Mouse (Mus musculus) neural tube, embryonic 11.5 days (tissue): ENCODE measurements around the gene Slc45a3. TPM values are rescaled to one million over a fixed set of nuclear protein-coding genes. Genes with fewer than 3 reads are reported as not detected.

ENCODE experiments used
- ATAC-seq: fragments of 200-750 bp; cut with Nextera tagmentation; 2 replicates; pipeline ENCODE4 v1.8.0; 2017; ENCODE audit warnings: moderate number of reproducible peaks, mild to moderate bottlenecking, moderate TSS enrichment, moderate library complexity; ENCODE audit not compliant: insufficient read depth, low FRiP score, low TSS enrichment
- DNase-seq: peaks from one replicate; pipeline ENCODE4 v3.0.0-alpha.2; 2015; ENCODE audit warnings: low spot score
- H3K27ac ChIP-seq: fragments of 300-500 bp; sonication (generic); 2 replicates; pipeline ENCODE4 v1.5.1; 2014; ENCODE audit warnings: low read depth, mild to moderate bottlenecking, low read length
- H3K27me3 ChIP-seq: fragments of 300-500 bp; sonication (generic); 2 replicates; pipeline ENCODE4 v1.6.1; 2014; ENCODE audit warnings: mild to moderate bottlenecking, low read length, mixed read lengths; ENCODE audit not compliant: control insufficient read depth, insufficient read depth
- H3K36me3 ChIP-seq: fragments of 300-500 bp; sonication (generic); 2 replicates; pipeline ENCODE4 v1.6.1; 2014; ENCODE audit warnings: mild to moderate bottlenecking, low read length, moderate library complexity, mixed read lengths; ENCODE audit not compliant: control insufficient read depth, insufficient read depth
- H3K4me1 ChIP-seq: fragments of 300-500 bp; sonication (generic); 2 replicates; pipeline ENCODE4 v1.6.1; 2014; ENCODE audit warnings: low read length, mixed read lengths; ENCODE audit not compliant: control insufficient read depth, insufficient read depth
- H3K4me2 ChIP-seq: fragments of 300-500 bp; sonication (generic); 2 replicates; pipeline ENCODE4 v1.6.1; 2014; ENCODE audit warnings: low read depth, mild to moderate bottlenecking, moderate library complexity
- H3K4me3 ChIP-seq: fragments of 300-500 bp; sonication (generic); 2 replicates; pipeline ENCODE4 v1.5.1; 2014; ENCODE audit warnings: low read depth, low read length
- H3K9ac ChIP-seq: fragments of 300-500 bp; sonication (generic); 2 replicates; pipeline ENCODE4 v1.6.1; 2014; ENCODE audit warnings: mild to moderate bottlenecking, low read length
- H3K9me3 ChIP-seq: fragments of 300-500 bp; sonication (generic); 2 replicates; pipeline ENCODE4 v1.6.1; 2016; ENCODE audit warnings: low read length; ENCODE audit not compliant: control insufficient read depth
- WGBS: fragments of 180-500 bp; shearing (Covaris S2); extraction: QIAGEN DNeasy Blood & Tissue Kit; methylation state at CpG from one replicate; pipeline ENCODE4 v1.1.7; 2014; 5-methylcytosine and 5-hydroxymethylcytosine counted together
- polyA plus RNA-seq: library from polyadenylated mRNA; unstranded; fragments of >200 nt; fragmentation: Nextera tagmentation; extraction: Ambion mirVana; gene quantifications from 2 replicates; pipeline ENCODE4 v1.2.1, GENCODE M21; 2014

Slc45a3 gene
- polyA plus RNA-seq = 11.8 TPM in 2 replicates

- Histone ChIP-seq H3K4me2 (peak within 1 kb of the TSS; percentile 96), H3K4me3 (peak within 1 kb of the TSS; percentile 85), H3K36me3 (no peaks in the 10 kb centered on the region), H3K9ac (peak within 1 kb of the TSS; percentile 88), H3K27me3 (0 out of 2 replicates have a peak, but pooled peaks cover 9% of the 10 kb centered on the region), H3K4me1 (peaks cover 15% of the 10 kb centered on the region), H3K27ac (no peak within 1 kb of the TSS), H3K9me3 (no peaks in the 10 kb centered on the region)
- WGBS = under 1% methylated on average over 33 of the region's 35 CpGs
- DNase-seq (peak; percentile 48), ATAC-seq (peak; percentile 42)
These were observed at the start of gene Slc45a3 for GRCm38 (mm10) chr1:131962606-131963084. TSS of gene Slc45a3 (plus strand) at chr1:131962967.

GRCm38 (mm10) chr1:131917634-131918033 is 45.1 kb upstream of the Slc45a3 start:
- no peak overlapping the region for H3K4me2 ChIP-seq
- H3K4me3 ChIP-seq = no peak overlapping the region
- H3K27me3 ChIP-seq = no peaks in the 10 kb centered on the region
- no peaks in the 10 kb centered on the region for H3K9me3 ChIP-seq
- no peaks in the 10 kb centered on the region for H3K4me1 ChIP-seq
- peaks cover 6% of the 10 kb centered on the region; the same call in 1 of the 2 replicates for H3K36me3 ChIP-seq
- DNase-seq = no peak
- no peak for ATAC-seq
- no peak overlapping the region for H3K9ac ChIP-seq
- H3K27ac ChIP-seq = no peak overlapping the region
- WGBS = 89% methylated on average over 6 of the region's 6 CpGs

- no peak overlapping the region for H3K4me2 ChIP-seq
- 100% methylated on average over 2 of the region's 2 CpGs for WGBS
- no peak overlapping the region for H3K27ac ChIP-seq
- no peak for ATAC-seq
- H3K27me3 ChIP-seq = no peaks in the 10 kb centered on the region
- H3K9me3 ChIP-seq = no peaks in the 10 kb centered on the region
- H3K9ac ChIP-seq = no peak overlapping the region
- H3K36me3 ChIP-seq = peaks cover 6% of the 10 kb centered on the region; the same call in 1 of the 2 replicates
- DNase-seq = no peak
- no peaks in the 10 kb centered on the region for H3K4me1 ChIP-seq
- no peak overlapping the region for H3K4me3 ChIP-seq
These were observed 43.7 kb upstream of the Slc45a3 start for GRCm38 (mm10) chr1:131919052-131919451.

- peaks cover 17% of the 10 kb centered on the region for H3K36me3 ChIP-seq
- 97% methylated on average over 3 of the region's 3 CpGs for WGBS
These were observed 40.7 kb upstream of the Slc45a3 start for GRCm38 (mm10) chr1:131922100-131922499.

GRCm38 (mm10) chr1:131933471-131933870 is 29.3 kb upstream of the Slc45a3 start:
- H3K27me3 ChIP-seq = no peaks in the 10 kb centered on the region
- DNase-seq (no peak), ATAC-seq (no peak)
- no peaks in the 10 kb centered on the region for H3K9me3 ChIP-seq
- no peak overlapping the region for H3K4me3 ChIP-seq
- H3K36me3 ChIP-seq = peaks cover 20% of the 10 kb centered on the region; the same call in 1 of the 2 replicates
- no peak overlapping the region for H3K4me2 ChIP-seq
- H3K9ac ChIP-seq = no peak overlapping the region
- no peak overlapping the region for H3K27ac ChIP-seq
- no peaks in the 10 kb centered on the region for H3K4me1 ChIP-seq
- 82% methylated on average over 2 of the region's 2 CpGs for WGBS

More at GRCm38 (mm10) chr1:131922100-131922499, 40.7 kb upstream of the Slc45a3 start:
- H3K4me1 ChIP-seq = no peaks in the 10 kb centered on the region
- H3K4me3 ChIP-seq = no peak overlapping the region
- ATAC-seq (no peak), DNase-seq (no peak)
- no peak overlapping the region for H3K9ac ChIP-seq
- no peaks in the 10 kb centered on the region for H3K9me3 ChIP-seq
- H3K27ac ChIP-seq = no peak overlapping the region
- H3K4me2 ChIP-seq = no peak overlapping the region
- H3K27me3 ChIP-seq = no peaks in the 10 kb centered on the region

GRCm38 (mm10) chr1:131937659-131938305 is 25.0 kb upstream of the Slc45a3 start:
- H3K9ac ChIP-seq = no peak overlapping the region
- 67% methylated on average over 6 of the region's 6 CpGs for WGBS
- peak; percentile 74 for DNase-seq
- no peaks in the 10 kb centered on the region for H3K9me3 ChIP-seq
- no peaks in the 10 kb centered on the region for H3K36me3 ChIP-seq
- no peak overlapping the region for H3K4me3 ChIP-seq
- no peak overlapping the region for H3K27ac ChIP-seq
- H3K4me2 ChIP-seq = no peak overlapping the region
- ATAC-seq = peak; percentile 45
- H3K27me3 ChIP-seq = no peaks in the 10 kb centered on the region
- H3K4me1 ChIP-seq = peaks cover 6% of the 10 kb centered on the region; the same call in 1 of the 2 replicates

- H3K36me3 ChIP-seq = no peaks in the 10 kb centered on the region
- no peaks in the 10 kb centered on the region for H3K9me3 ChIP-seq
- peaks cover 10% of the 10 kb centered on the region; the same call in 1 of the 2 replicates for H3K4me1 ChIP-seq
- no peaks in the 10 kb centered on the region for H3K27me3 ChIP-seq
- DNase-seq (no peak), ATAC-seq (no peak)
- WGBS = 92% methylated on average over 1 of the region's 1 CpGs
- no peak overlapping the region for H3K4me2 ChIP-seq
- no peak overlapping the region for H3K4me3 ChIP-seq
- H3K27ac ChIP-seq = no peak overlapping the region
- no peak overlapping the region for H3K9ac ChIP-seq
These were observed 24.0 kb upstream of the Slc45a3 start for GRCm38 (mm10) chr1:131938811-131939210.

- Histone ChIP-seq H3K4me2 (no peak overlapping the region), H3K27me3 (no peaks in the 10 kb centered on the region), H3K4me1 (peaks cover 10% of the 10 kb centered on the region; the same call in 1 of the 2 replicates), H3K4me3 (no peak overlapping the region), H3K27ac (no peak overlapping the region), H3K9me3 (no peaks in the 10 kb centered on the region), H3K9ac (no peak overlapping the region), H3K36me3 (no peaks in the 10 kb centered on the region)
- ATAC-seq (no peak), DNase-seq (no peak)
- WGBS = 65% methylated on average over 2 of the region's 2 CpGs
These were observed 22.0 kb upstream of the Slc45a3 start for GRCm38 (mm10) chr1:131940711-131941244.

- Histone ChIP-seq H3K9me3 (no peaks in the 10 kb centered on the region), H3K27ac (no peak overlapping the region), H3K4me3 (no peak overlapping the region), H3K9ac (no peak overlapping the region), H3K4me2 (no peak overlapping the region), H3K4me1 (peaks cover 10% of the 10 kb centered on the region; the same call in 1 of the 2 replicates), H3K27me3 (no peaks in the 10 kb centered on the region), H3K36me3 (no peaks in the 10 kb centered on the region)
- ATAC-seq (no peak), DNase-seq (no peak)
- WGBS = 96% methylated on average over 1 of the region's 1 CpGs
These were observed 21.3 kb upstream of the Slc45a3 start for GRCm38 (mm10) chr1:131941501-131941900.
